Mouse (Mus musculus): Measurements from ENCODE around the gene Fbxl19. TPM values are rescaled to one million over a fixed set of nuclear protein-coding genes. Genes with fewer than 3 reads are reported as not detected.

The Fbxl19 gene
- total RNA-seq, 2 experiments from 2014 or later, result 3.2 to 3.3 TPM

Small RNA genes lying within 50 kb of the gene (microRNA-seq; reads per million reads assigned to microRNA genes)
- gene Mir762 (ENCODE audit: borderline number of aligned reads in 2 of 2), result 0 reads per million in 2 experiments

Other genes starting within 250 kb of the Fbxl19 start
- gene Srcap, start 232.6 kb upstream of the Fbxl19 start, total RNA-seq (2021), result 10 to 100 TPM; 52.1 to 58.8 TPM
- 10 to 100 TPM; 10.3 to 10.5 TPM for gene Gm42715, start 225.0 kb upstream of the Fbxl19 start, total RNA-seq (2021)
- not detected for gene Tmem265, start 183.2 kb upstream of the Fbxl19 start, total RNA-seq (2021)
- gene Phkg2, start 171.2 kb upstream of the Fbxl19 start, total RNA-seq (2021), result 10 to 100 TPM; 17.7 to 19.0 TPM
- gene Ccdc189, start 155.9 kb upstream of the Fbxl19 start, total RNA-seq (2021), result 10 to 100 TPM; 10.4 to 12.1 TPM
- 10 to 100 TPM; 42.3 to 43.1 TPM for gene Rnf40, start 155.8 kb upstream of the Fbxl19 start, total RNA-seq (2021)
- 10 to 100 TPM; 18.1 to 22.4 TPM for gene Zfp629, start 128.7 kb upstream of the Fbxl19 start, total RNA-seq (2021)
- 10 to 100 TPM; 34.6 to 35.8 TPM for gene Bcl7c, start 35.6 kb upstream of the Fbxl19 start, total RNA-seq (2021)
- gene Ctf1, start 31.8 kb upstream of the Fbxl19 start, total RNA-seq (2021), result 1 to 10 TPM; 7.7 to 9.4 TPM
- not detected for gene Ctf2, start 12.4 kb upstream of the Fbxl19 start, total RNA-seq (2021)
- 10 to 100 TPM; 22.1 to 22.6 TPM for gene Orai3, start 25.3 kb downstream of the Fbxl19 start, total RNA-seq (2021)
- gene Setd1a, start 32.1 kb downstream of the Fbxl19 start, total RNA-seq (2021), result 10 to 100 TPM; 22.2 to 24.0 TPM
- gene Gm49388, start 41.1 kb downstream of the Fbxl19 start, total RNA-seq (2021), result 1 to 10 TPM; 3.3 to 3.9 TPM
- 10 to 100 TPM; 12.6 to 13.1 TPM for gene Hsd3b7, start 56.1 kb downstream of the Fbxl19 start, total RNA-seq (2021)
- 10 to 100 TPM; 63.2 to 72.7 TPM for gene Stx4a, start 79.8 kb downstream of the Fbxl19 start, total RNA-seq (2021)
- 1 to 10 TPM in 1 of 2 experiments, under 1 TPM in 1; 0.53 to 1.1 TPM for gene Stx1b, start 80.0 kb downstream of the Fbxl19 start, total RNA-seq (2021)
- gene Zfp646, start 131.7 kb downstream of the Fbxl19 start, total RNA-seq (2021), result 10 to 100 TPM; 17.2 to 19.3 TPM
- gene Zfp668, start 132.3 kb downstream of the Fbxl19 start, total RNA-seq (2021), result 1 to 10 TPM; 3.9 to 4.3 TPM
- 1 to 10 TPM in 1 of 2 experiments, under 1 TPM in 1; 0.81 to 1.1 TPM for gene Prss53, start 146.4 kb downstream of the Fbxl19 start, total RNA-seq (2021)
- not detected for gene Gm21974, start 150.9 kb downstream of the Fbxl19 start, total RNA-seq (2021)
- 10 to 100 TPM; 22.1 to 22.6 TPM for gene Vkorc1, start 151.1 kb downstream of the Fbxl19 start, total RNA-seq (2021)
- 100 to 1,000 TPM; 113 to 120 TPM for gene Bckdk, start 159.5 kb downstream of the Fbxl19 start, total RNA-seq (2021)
- gene Kat8, start 168.0 kb downstream of the Fbxl19 start, total RNA-seq (2021), result 10 to 100 TPM; 13.8 to 16.1 TPM
- gene Prss8, start 185.6 kb downstream of the Fbxl19 start, total RNA-seq (2021), result not detected
- 1 to 10 TPM; 7.9 to 8.1 TPM for gene Prss36, start 202.2 kb downstream of the Fbxl19 start, total RNA-seq (2021)
- 100 to 1,000 TPM; 154 to 216 TPM for gene Fus, start 222.9 kb downstream of the Fbxl19 start, total RNA-seq (2021)
- 1 to 10 TPM; 7.7 to 9.8 TPM for gene Pycard, start 249.3 kb downstream of the Fbxl19 start, total RNA-seq (2021)